Mouse (Mus musculus): ENCODE results near the gene Pex1. TPM values are rescaled to one million over a fixed set of nuclear protein-coding genes. Genes with fewer than 3 reads are reported as not detected.
A peak's percentile ranks its signal among the peaks of the same experiment; 100 is the strongest.

Pex1 gene
- total and polyA plus RNA-seq, 3 experiments, result 3.9 to 48.0 (median 29.0) TPM

DNA sequence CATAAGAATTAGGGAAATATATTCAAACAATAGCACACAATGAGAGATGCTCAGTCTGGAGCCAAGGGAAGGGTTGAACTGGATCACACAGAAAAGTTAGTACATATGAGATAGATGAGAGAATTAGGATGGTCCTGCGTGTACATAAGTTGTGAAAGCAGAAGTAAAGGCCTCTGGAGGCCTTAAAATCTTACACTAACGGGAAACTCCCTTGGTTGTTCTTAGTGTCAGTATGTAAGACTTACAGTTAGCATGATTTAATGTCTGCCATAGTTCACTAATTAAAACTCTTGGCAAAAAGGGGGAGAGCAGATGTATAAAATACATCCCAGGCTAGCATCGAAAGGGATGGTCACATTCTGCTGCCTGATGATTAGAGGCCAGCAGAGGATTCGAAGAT, 57.9 kb downstream of the Pex1 start:
- H3K36me3 ChIP-seq (replicated peaks), result no peaks in the 10 kb centered on the region
- peaks cover under 1% of the 10 kb centered on the region; the same call in 1 of the 2 replicates for H3K9me3 ChIP-seq (replicated peaks)
- no peak for DNase-seq (ENCODE audit: low spot score)
- peaks cover 1% of the 10 kb centered on the region for H3K27me3 ChIP-seq (ENCODE audit: insufficient read depth, low read length)
- H3K4me1 ChIP-seq (ENCODE audit: insufficient read depth, low read depth, low read length), result peaks cover 16% of the 10 kb centered on the region; the same call in 1 of the 2 replicates
- no peak for ATAC-seq (ENCODE audit: extremely low read depth, insufficient number of reproducible peaks, low FRiP score, poor library complexity, severe bottlenecking)
- no peak overlapping the region for H3K4me3 ChIP-seq (ENCODE audit: low read depth, low read length)
- TF ChIP-seq TAL1 (conservative IDR thresholded peaks at IDR 0.05; ENCODE audit: low read depth, low read length) (no peak), CTCF (IDR thresholded peaks at IDR 0.05; ENCODE audit: low read depth, low read length) (no peak), POLR2AphosphoS5 (IDR thresholded peaks at IDR 0.05; ENCODE audit: insufficient replicate concordance, low read depth, low read length) (no peak), GATA1 (IDR thresholded peaks at IDR 0.05; ENCODE audit: borderline replicate concordance, low read length) (no peak)

DNA sequence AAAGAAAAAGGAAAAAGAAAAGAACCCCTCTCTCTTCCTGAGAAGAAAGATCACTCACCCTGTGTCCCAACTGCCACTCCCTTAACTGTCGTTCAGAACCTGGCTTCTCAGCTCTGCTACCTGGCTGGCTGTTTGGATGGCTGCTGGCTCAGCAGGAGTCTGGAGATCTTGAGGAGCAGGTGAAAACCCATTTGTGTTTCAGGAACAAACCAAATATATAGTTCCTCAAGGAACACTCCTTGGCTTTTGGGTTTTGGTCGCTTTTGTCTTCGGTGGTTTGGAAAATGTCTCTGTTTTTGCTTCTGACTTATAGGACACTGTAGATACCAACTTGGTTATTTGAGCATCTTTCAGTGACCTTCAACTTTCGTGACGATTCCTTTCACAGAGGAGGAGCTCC, 61.2 kb downstream of the Pex1 start, which contains the start of gene Gatad1:
TSS of gene Gatad1 (minus strand) at position 101 of the 400 bp plus-strand sequence.
- peaks cover 2% of the 10 kb centered on the region; the same call in 1 of the 2 replicates for H3K9me3 ChIP-seq (replicated peaks)
- H3K36me3 ChIP-seq (replicated peaks), result no peaks in the 10 kb centered on the region
- ATAC-seq (ENCODE audit: extremely low read depth, insufficient number of reproducible peaks, low FRiP score, poor library complexity, severe bottlenecking) (no peak), DNase-seq (ENCODE audit: low spot score) (no peak)
- H3K4me1 ChIP-seq (ENCODE audit: insufficient read depth, low read depth, low read length), result no peaks in the 10 kb centered on the region
- no peak for TF ChIP-seq GATA2 (IDR thresholded peaks at IDR 0.05; ENCODE audit: borderline replicate concordance, low read depth, low read length)
- peaks cover 5% of the 10 kb centered on the region for H3K27me3 ChIP-seq (ENCODE audit: insufficient read depth, low read length)
- H3K4me3 ChIP-seq (ENCODE audit: low read depth, low read length), result no peak within 1 kb of the TSS

DNA sequence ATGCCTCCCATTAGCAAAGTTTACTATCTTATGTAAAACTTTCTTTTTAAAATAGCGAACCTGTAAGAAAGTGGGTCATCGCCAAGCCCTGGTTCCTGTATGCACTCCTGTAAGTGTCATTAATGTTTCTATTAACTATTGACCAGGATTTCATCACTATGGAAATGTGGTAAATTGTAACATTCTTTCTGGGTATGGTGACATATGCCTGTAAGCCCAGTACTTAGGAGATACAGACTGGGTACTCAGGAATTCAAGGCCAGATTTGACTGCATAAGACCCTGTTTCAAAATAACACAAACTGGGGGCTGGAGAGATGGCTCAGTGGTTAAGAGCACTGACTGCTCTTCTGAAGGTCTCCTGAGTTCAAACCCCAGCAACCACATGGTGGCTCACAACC, 69.4 kb downstream of the Pex1 start:
- no peak for TF ChIP-seq GATA2 (IDR thresholded peaks at IDR 0.05; ENCODE audit: borderline replicate concordance, low read depth, low read length)
- no peak for TF ChIP-seq POLR2AphosphoS5 (IDR thresholded peaks at IDR 0.05; ENCODE audit: insufficient replicate concordance, low read depth, low read length)
- peaks cover 48% of the 10 kb centered on the region for H3K27me3 ChIP-seq (ENCODE audit: insufficient read depth, low read length)
- H3K36me3 ChIP-seq (replicated peaks), result no peaks in the 10 kb centered on the region
- H3K4me1 ChIP-seq (ENCODE audit: insufficient read depth, low read depth, low read length), result peaks cover 12% of the 10 kb centered on the region
- no peak overlapping the region for H3K4me3 ChIP-seq (ENCODE audit: low read depth, low read length)
- ATAC-seq (ENCODE audit: extremely low read depth, insufficient number of reproducible peaks, low FRiP score, poor library complexity, severe bottlenecking) (no peak), DNase-seq (ENCODE audit: low spot score) (no peak)
- H3K9me3 ChIP-seq (replicated peaks), result no peaks in the 10 kb centered on the region

DNA sequence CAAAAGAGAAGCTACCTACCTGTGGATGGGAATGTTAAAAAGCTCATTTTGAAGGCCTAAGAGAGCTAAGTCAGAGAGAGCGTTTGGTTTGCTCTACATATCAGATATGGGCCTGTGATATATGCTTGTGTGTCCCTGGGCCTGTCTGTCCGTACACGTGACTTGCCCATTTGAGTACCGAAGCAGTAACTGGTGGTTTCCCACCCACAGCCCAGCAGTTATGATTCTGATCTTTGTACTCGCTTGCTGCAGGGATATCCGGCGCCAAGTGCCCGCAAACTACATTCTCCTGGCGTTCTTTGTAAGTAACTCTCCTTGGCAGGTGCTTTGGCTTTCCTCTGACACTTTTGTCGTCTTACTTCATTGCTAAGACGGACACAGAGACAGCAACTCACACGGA, 70.7 kb downstream of the Pex1 start:
- ATAC-seq (ENCODE audit: extremely low read depth, insufficient number of reproducible peaks, low FRiP score, poor library complexity, severe bottlenecking) (no peak), DNase-seq (ENCODE audit: low spot score) (no peak)
- H3K27me3 ChIP-seq (ENCODE audit: insufficient read depth, low read length), result peaks cover 48% of the 10 kb centered on the region
- no peak overlapping the region for H3K4me3 ChIP-seq (ENCODE audit: low read depth, low read length)
- H3K9me3 ChIP-seq (replicated peaks), result no peaks in the 10 kb centered on the region
- H3K36me3 ChIP-seq (replicated peaks), result no peaks in the 10 kb centered on the region
- peaks cover 20% of the 10 kb centered on the region for H3K4me1 ChIP-seq (ENCODE audit: insufficient read depth, low read depth, low read length)
- TF ChIP-seq POLR2AphosphoS5 (IDR thresholded peaks at IDR 0.05; ENCODE audit: insufficient replicate concordance, low read depth, low read length), result no peak
- TF ChIP-seq GATA2 (IDR thresholded peaks at IDR 0.05; ENCODE audit: borderline replicate concordance, low read depth, low read length), result no peak
- TF ChIP-seq TAL1 (conservative IDR thresholded peaks at IDR 0.05; ENCODE audit: low read depth, low read length), result no peak
- no peak for TF ChIP-seq GATA1 (IDR thresholded peaks at IDR 0.05; ENCODE audit: borderline replicate concordance, low read length)
- no peak for TF ChIP-seq CTCF (IDR thresholded peaks at IDR 0.05; ENCODE audit: low read depth, low read length)

DNA sequence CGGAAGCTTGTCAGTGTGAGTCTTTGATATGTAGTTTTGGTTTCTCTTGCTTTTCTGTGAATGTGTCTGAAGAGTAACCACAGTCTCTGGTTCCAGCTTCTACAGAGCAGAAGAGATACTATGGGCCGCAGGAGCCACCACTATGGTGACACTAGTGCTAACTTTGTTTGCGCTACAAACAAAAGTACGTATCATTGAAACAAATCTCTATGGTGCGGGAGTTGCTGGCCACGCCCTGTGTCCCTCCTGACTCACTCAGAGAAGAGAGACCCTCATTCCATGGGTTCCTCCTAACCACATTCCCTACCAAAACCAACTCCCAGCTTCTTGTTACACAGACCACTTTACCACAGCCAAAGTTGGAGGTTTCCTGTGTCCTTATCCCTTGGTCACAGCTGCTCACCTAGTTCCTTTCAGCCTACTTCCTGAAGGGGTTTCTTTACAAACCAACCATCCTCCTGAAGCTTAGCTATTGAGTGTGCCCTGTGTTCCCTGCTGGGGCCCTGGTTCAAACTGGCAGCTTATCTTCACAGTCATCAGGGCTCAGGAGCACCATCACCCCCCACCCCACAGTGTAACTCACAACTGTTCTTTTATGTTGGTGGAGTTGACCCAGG, 74.2 kb downstream of the Pex1 start:
- ATAC-seq (ENCODE audit: extremely low read depth, insufficient number of reproducible peaks, low FRiP score, poor library complexity, severe bottlenecking), result peak; percentile 70
- Histone ChIP-seq H3K4me1 (ENCODE audit: insufficient read depth, low read depth, low read length) (peaks cover 23% of the 10 kb centered on the region), H3K9me3 (replicated peaks) (no peaks in the 10 kb centered on the region), H3K4me3 (ENCODE audit: low read depth, low read length) (no peak overlapping the region), H3K27me3 (ENCODE audit: insufficient read depth, low read length) (peaks cover 29% of the 10 kb centered on the region), H3K36me3 (replicated peaks) (no peaks in the 10 kb centered on the region)
- peak; percentile 6 for DNase-seq (ENCODE audit: low spot score)
- TF ChIP-seq TAL1 (conservative IDR thresholded peaks at IDR 0.05; ENCODE audit: low read depth, low read length) (no peak; the same call in 1 of the 2 replicates), GATA1 (IDR thresholded peaks at IDR 0.05; ENCODE audit: borderline replicate concordance, low read length) (no peak), GATA2 (IDR thresholded peaks at IDR 0.05; ENCODE audit: borderline replicate concordance, low read depth, low read length) (no peak), POLR2AphosphoS5 (IDR thresholded peaks at IDR 0.05; ENCODE audit: insufficient replicate concordance, low read depth, low read length) (no peak), CTCF (IDR thresholded peaks at IDR 0.05; ENCODE audit: low read depth, low read length) (no peak)

Other genes with a start within 250 kb of the Pex1 start
- gene Fam133b, start 52.2 kb upstream of the Pex1 start, total RNA-seq (2014; fragmentation: Nextera tagmentation), result 59.0 and 66.6 TPM in 2 replicates
- 64.6 and 76.2 TPM in 2 replicates for gene Fam133b, start 52.2 kb upstream of the Pex1 start, total RNA-seq (2017)
- gene Fam133b, start 52.2 kb upstream of the Pex1 start, polyA plus RNA-seq (2012), result 14.5 and 16.9 TPM in 2 replicates
- gene 1700109H08Rik, start 24.5 kb upstream of the Pex1 start, total RNA-seq (2014; fragmentation: Nextera tagmentation), result 20.0 and 23.1 TPM in 2 replicates
- 6.0 and 9.5 TPM in 2 replicates for gene 1700109H08Rik, start 24.5 kb upstream of the Pex1 start, total RNA-seq (2017)
- gene 1700109H08Rik, start 24.5 kb upstream of the Pex1 start, polyA plus RNA-seq (2012), result 0.30 and 0.59 TPM in 2 replicates
- gene Rbm48, start 519 bp downstream of the Pex1 start, total RNA-seq (2014; fragmentation: Nextera tagmentation), result 21.6 and 60.5 TPM in 2 replicates
- 28.9 and 38.8 TPM in 2 replicates for gene Rbm48, start 519 bp downstream of the Pex1 start, total RNA-seq (2017)
- gene Rbm48, start 519 bp downstream of the Pex1 start, polyA plus RNA-seq (2012), result 2.8 and 4.0 TPM in 2 replicates
- not detected in 2 replicates for gene Tmbim7, start 55.1 kb downstream of the Pex1 start, total RNA-seq (2014; fragmentation: Nextera tagmentation)
- gene Tmbim7, start 55.1 kb downstream of the Pex1 start, total RNA-seq (2017), result not detected in 2 replicates
- not detected in 2 replicates for gene Tmbim7, start 55.1 kb downstream of the Pex1 start, polyA plus RNA-seq (2012)
- gene Gatad1, start 61.1 kb downstream of the Pex1 start, total RNA-seq (2014; fragmentation: Nextera tagmentation), result 202 and 212 TPM in 2 replicates
- gene Gatad1, start 61.1 kb downstream of the Pex1 start, total RNA-seq (2017), result 202 and 227 TPM in 2 replicates
- gene Gatad1, start 61.1 kb downstream of the Pex1 start, polyA plus RNA-seq (2012), result 60.2 and 81.6 TPM in 2 replicates
- gene Ankib1, start 206.9 kb downstream of the Pex1 start, total RNA-seq (2014; fragmentation: Nextera tagmentation), result 38.2 and 44.5 TPM in 2 replicates
- 38.2 and 42.2 TPM in 2 replicates for gene Ankib1, start 206.9 kb downstream of the Pex1 start, total RNA-seq (2017)
- 12.0 and 12.6 TPM in 2 replicates for gene Ankib1, start 206.9 kb downstream of the Pex1 start, polyA plus RNA-seq (2012)
- gene Krit1, start 207.1 kb downstream of the Pex1 start, total RNA-seq (2014; fragmentation: Nextera tagmentation), result 156 and 166 TPM in 2 replicates
- 92.7 and 94.1 TPM in 2 replicates for gene Krit1, start 207.1 kb downstream of the Pex1 start, total RNA-seq (2017)
- gene Krit1, start 207.1 kb downstream of the Pex1 start, polyA plus RNA-seq (2012), result 8.2 and 8.4 TPM in 2 replicates
- gene Lrrd1, start 249.1 kb downstream of the Pex1 start, total RNA-seq (2014; fragmentation: Nextera tagmentation), result not detected in 2 replicates
- gene Lrrd1, start 249.1 kb downstream of the Pex1 start, total RNA-seq (2017), result 0.17 and 0.22 TPM in 2 replicates
- gene Lrrd1, start 249.1 kb downstream of the Pex1 start, polyA plus RNA-seq (2012), result 0.02 TPM in 1 of 2 replicates, not detected in the other